ENCODE assay signal across 11 mouse cellular contexts in genomic region chr2:76069238-76069637, GRCm38 (mm10).
DNase-seq lines count a peak whose midpoint lies in the region; ATAC-seq and TF ChIP-seq lines count a peak whose summit lies in the region.
"Had no signal": no experiment of that assay in that cellular context is flagged by ENCODE, and none has a peak within 500 bp of the region (broad histone marks: within the 10 kb centered on the region; RNA-seq: fewer than 3 reads in every experiment).

No protein-coding gene starts in this region.

- WGBS in lung, embryonic 14.5 days: 30% methylated on average over 13 of the region's 13 CpGs
- 12% methylated on average over 13 of the region's 13 CpGs for WGBS in limb, embryonic 12.5 days
- WGBS in neural tube, embryonic 14.5 days: 13% methylated on average over 13 of the region's 13 CpGs

- no peak for TF ChIP-seq CTCF in lung, embryonic 14.5 days (IDR thresholded peaks at IDR 0.05; ENCODE audit: low read depth)

- intact Hi-C loops in heart, postnatal 36 days (cut with DNase I): no loop called here

- H3K9me3 ChIP-seq in lung, embryonic 14.5 days (ENCODE audit: low read depth, low read length): no peaks in the 10 kb centered on the region
- H3K9me3 ChIP-seq in limb, embryonic 12.5 days: no peaks in the 10 kb centered on the region
- no peaks in the 10 kb centered on the region for H3K9me3 ChIP-seq in neural tube, embryonic 14.5 days (ENCODE audit: control insufficient read depth, low read length)

- no peak for ATAC-seq in lung, embryonic 14.5 days (ENCODE audit: insufficient read depth)
- no peak for ATAC-seq in limb, embryonic 12.5 days (ENCODE audit: insufficient number of reproducible peaks, insufficient read depth, low FRiP score, low TSS enrichment, low read depth)
- peak; percentile 47; the same call in 1 of the 2 replicates for ATAC-seq in neural tube, embryonic 14.5 days (ENCODE audit: low read depth)

- 0 out of 2 replicates have a peak, but pooled peaks cover 7% of the 10 kb centered on the region for H3K4me1 ChIP-seq in lung, embryonic 14.5 days (ENCODE audit: insufficient read depth)
- H3K4me1 ChIP-seq in limb, embryonic 12.5 days (replicated peaks): peaks cover 43% of the 10 kb centered on the region
- peaks cover 18% of the 10 kb centered on the region for H3K4me1 ChIP-seq in neural tube, embryonic 14.5 days (ENCODE audit: control insufficient read depth, insufficient read depth, low read length)

- no peaks in the 10 kb centered on the region for H3K36me3 ChIP-seq in lung, embryonic 14.5 days (ENCODE audit: insufficient read depth)
- H3K36me3 ChIP-seq in limb, embryonic 12.5 days: no peaks in the 10 kb centered on the region
- H3K36me3 ChIP-seq in neural tube, embryonic 14.5 days (ENCODE audit: control insufficient read depth, insufficient read depth, low read length): no peaks in the 10 kb centered on the region

- H3K9ac ChIP-seq in lung, embryonic 14.5 days: no peak overlapping the region
- no peak overlapping the region for H3K9ac ChIP-seq in limb, embryonic 12.5 days (replicated peaks)
- H3K9ac ChIP-seq in neural tube, embryonic 14.5 days (replicated peaks; ENCODE audit: low read depth, low read length): 0 out of 2 replicates have a peak overlapping the region, but pooled peaks have one; percentile 7

- DNase-seq in heart, adult 11 months: peak; percentile 50
- no peak for DNase-seq in heart, postnatal 36 days
- DNase-seq in lung, embryonic 14.5 days: no peak
- DNase-seq in lung, postnatal 25 days (ENCODE audit: low spot score): no peak
- no peak for DNase-seq in cerebellum, adult 8-10 months
- DNase-seq in adrenal gland, postnatal 14 days: no peak
- DNase-seq: adrenal gland, postnatal 25 days; cerebellum, adult 18-20 months; kidney, adult 2 months had no signal

- H3K27ac ChIP-seq in lung, embryonic 14.5 days (ENCODE audit: low read depth): peak overlapping the region; percentile 10; the same call in 1 of the 2 replicates
- peak overlapping the region; percentile 56 for H3K27ac ChIP-seq in limb, embryonic 12.5 days
- peak overlapping the region; percentile 86 for H3K27ac ChIP-seq in neural tube, embryonic 14.5 days (ENCODE audit: low read depth, low read length)

- H3K4me3 ChIP-seq in lung, embryonic 14.5 days (ENCODE audit: low read depth, low read length): no peak overlapping the region
- H3K4me3 ChIP-seq in limb, embryonic 12.5 days (replicated peaks): 0 out of 2 replicates have a peak overlapping the region, but pooled peaks have one; percentile 2
- peak overlapping the region; percentile 5; the same call in 1 of the 2 replicates for H3K4me3 ChIP-seq in neural tube, embryonic 14.5 days (ENCODE audit: low read depth, low read length)

- peak overlapping the region; percentile 56 for H3K4me2 ChIP-seq in lung, embryonic 14.5 days
- H3K4me2 ChIP-seq in limb, embryonic 12.5 days: peak overlapping the region; percentile 49
- peak overlapping the region; percentile 48 for H3K4me2 ChIP-seq in neural tube, embryonic 14.5 days (ENCODE audit: low read depth, low read length)

- H3K27me3 ChIP-seq in lung, embryonic 14.5 days (ENCODE audit: insufficient read depth, low read length): no peaks in the 10 kb centered on the region
- 0 out of 2 replicates have a peak, but pooled peaks cover 2% of the 10 kb centered on the region for H3K27me3 ChIP-seq in limb, embryonic 12.5 days
- H3K27me3 ChIP-seq in neural tube, embryonic 14.5 days (ENCODE audit: control insufficient read depth, insufficient read depth, low read length): no peaks in the 10 kb centered on the region

Comparison
In these comparisons a context has a peak if more than half of its experiments do, and no peak if none do; other contexts are left out.
1. H3K27ac ChIP-seq: peak in every context shown above with its lines; median percentile 86 in neural tube, embryonic 14.5 days; 56 in limb, embryonic 12.5 days; 10 in lung, embryonic 14.5 days.